Mouse (Mus musculus): ENCODE results near the gene Phb.
A peak's percentile ranks its signal among the peaks of the same experiment; 100 is the strongest.
"Not testable (repeated sequence)": the region's sequence is repeated elsewhere in the genome, so short reads cannot be mapped to it uniquely, and the experiment has no call there.

Phb gene

DNA sequence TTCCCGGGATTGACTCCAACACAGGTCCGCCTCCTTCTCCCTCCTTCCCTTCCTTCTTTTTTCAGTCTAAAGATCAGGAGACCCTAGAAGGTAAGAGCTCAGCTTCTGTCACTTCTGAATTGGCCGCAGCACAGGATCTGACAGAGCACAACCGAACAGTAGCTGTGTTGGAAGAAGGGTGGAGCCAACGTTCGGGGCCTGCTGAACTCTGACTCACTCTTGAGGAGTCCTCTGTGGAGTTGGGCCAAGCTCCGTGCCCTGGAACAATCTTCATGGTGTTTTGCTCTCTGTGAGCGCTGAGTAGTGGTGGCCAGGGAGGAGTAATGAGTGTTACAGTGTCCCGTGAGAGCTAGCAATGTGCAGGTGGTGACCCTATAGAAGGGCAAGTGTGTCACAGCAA is 15.8 kb upstream of the Phb start:
- DNase-seq (ENCODE audit: low spot score), result no peak

GRCm38 (mm10) chr11:95657449-95657848 is 9.3 kb upstream of the Phb start:
- DNase-seq (ENCODE audit: low spot score), result no peak

DNA sequence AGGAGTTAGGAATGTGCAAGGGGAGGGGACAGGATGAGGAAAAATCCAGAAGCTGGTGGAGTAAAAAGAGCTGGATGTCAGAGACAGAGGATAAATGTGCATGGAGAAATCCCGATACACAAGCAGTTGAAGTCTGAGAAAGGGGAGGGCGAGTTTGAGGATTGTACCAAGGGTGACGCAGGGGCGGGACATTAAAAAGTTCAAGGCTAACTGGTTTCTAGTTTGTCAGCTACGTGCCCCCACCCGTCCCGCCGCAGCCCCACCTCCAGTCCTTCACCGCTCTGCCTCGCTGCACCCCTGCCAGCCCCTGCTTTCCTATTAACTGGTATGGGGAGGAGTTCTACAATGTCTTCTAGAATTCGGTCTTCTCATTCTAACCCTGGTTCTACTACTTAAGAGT is 420 bp downstream of the Phb start:
- peak; percentile 27 for DNase-seq (ENCODE audit: low spot score)

GRCm38 (mm10) chr11:95668086-95668485 is 1.3 kb downstream of the Phb start:
- not testable (repeated sequence) for DNase-seq (ENCODE audit: low spot score)

DNA sequence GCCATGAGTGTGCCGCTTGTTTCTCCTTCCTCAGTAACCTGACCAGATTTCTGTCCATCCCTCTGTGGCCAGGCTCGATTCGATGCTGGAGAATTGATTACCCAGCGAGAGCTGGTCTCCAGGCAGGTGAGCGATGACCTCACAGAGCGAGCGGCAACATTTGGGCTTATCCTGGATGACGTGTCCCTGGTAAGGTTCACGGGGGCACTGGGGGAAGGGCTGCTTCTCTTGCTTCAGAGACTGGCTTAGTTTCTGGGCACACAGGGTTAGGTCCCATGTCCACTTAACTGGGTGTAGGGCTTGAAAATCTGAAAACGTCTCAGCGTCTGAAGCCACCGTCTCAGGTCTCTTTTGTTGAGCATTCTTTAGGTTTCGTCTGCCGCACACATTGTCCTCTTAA is 8.7 kb downstream of the Phb start:
- no peak for DNase-seq (ENCODE audit: low spot score)

GRCm38 (mm10) chr11:95676307-95676706 is 9.6 kb downstream of the Phb start:
- DNase-seq (ENCODE audit: low spot score), result no peak

GRCm38 (mm10) chr11:95677925-95678701 is 11.4 kb downstream of the Phb start:
- no peak for DNase-seq (ENCODE audit: low spot score)

- DNase-seq (ENCODE audit: low spot score), result no peak
Measured at GRCm38 (mm10) chr11:95681995-95682601, 15.3 kb downstream of the Phb start.

- DNase-seq (ENCODE audit: low spot score), result no peak
Measured at GRCm38 (mm10) chr11:95682946-95683345, 16.2 kb downstream of the Phb start.

GRCm38 (mm10) chr11:95686031-95686430 is 19.3 kb downstream of the Phb start:
- peak; percentile 54 for DNase-seq (ENCODE audit: low spot score)

DNA sequence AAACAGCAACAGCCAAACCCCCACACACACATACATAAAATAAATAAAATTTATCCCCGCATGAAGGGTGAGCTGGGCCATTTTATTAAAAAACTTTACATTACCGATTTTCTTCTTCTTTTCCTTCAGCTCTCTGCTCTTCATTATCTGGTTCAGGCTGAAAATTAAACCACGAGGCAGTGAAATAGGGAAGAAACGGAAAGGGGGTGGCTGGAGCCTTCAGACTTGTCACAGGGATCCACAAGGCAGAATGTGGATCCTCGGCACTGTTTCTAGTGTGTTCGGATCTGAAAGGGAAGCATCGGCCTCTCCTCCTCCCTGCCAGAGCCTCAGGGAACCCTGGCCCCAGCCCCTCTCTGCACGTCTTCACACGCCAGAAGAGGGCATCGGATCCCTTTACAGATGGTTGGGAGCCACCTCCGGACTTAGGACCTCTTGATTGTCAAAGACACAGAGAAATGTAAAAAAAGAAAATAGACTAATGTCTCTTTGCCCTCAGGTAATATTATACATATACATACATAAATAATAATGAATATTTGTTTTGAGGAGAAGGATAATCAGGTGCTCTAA is 20.4 kb downstream of the Phb start:
- DNase-seq (ENCODE audit: low spot score), result no peak

- peak; percentile 50 for DNase-seq (ENCODE audit: low spot score)
Measured at GRCm38 (mm10) chr11:95688515-95688914, 21.8 kb downstream of the Phb start.

DNA sequence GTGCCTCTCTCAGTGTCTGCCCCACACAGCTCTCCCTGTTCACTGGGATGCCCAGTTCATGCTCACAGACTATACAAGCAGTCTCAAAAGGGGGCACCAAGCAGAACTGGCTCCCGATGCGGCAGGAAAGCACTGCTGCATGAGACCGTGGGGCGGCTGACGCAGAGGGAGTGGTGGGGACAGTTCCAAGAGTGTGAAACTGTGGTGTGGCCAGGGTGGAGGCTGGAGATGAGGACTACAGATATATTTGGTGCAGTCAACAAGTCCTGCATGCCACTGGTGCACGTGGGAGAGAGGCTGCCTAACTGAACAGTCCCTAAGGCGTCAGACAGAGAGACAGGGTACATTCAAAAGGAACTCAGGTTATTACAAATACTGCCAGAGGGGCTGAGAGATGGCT is 22.2 kb downstream of the Phb start:
- peak; percentile 48 for DNase-seq (ENCODE audit: low spot score)

DNA sequence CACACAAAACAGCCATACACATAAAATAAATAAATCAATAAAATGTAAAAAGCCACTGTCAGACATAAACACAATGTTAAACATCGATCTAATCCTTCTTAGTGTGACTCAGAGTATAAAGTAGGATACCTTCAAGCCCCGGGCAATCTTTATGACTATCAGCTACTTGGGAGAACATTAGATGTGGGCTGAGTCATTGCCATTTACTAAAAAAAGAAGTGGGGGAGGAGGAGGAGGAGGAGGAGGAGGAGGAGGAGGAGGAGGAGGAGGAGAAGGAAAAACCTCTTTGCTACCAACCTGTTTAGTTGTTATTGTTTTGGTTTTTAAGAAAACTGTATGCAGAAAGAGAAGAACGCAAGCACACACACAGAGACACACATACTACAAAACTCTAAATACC is 22.8 kb downstream of the Phb start:
- no peak for DNase-seq (ENCODE audit: low spot score)

DNA sequence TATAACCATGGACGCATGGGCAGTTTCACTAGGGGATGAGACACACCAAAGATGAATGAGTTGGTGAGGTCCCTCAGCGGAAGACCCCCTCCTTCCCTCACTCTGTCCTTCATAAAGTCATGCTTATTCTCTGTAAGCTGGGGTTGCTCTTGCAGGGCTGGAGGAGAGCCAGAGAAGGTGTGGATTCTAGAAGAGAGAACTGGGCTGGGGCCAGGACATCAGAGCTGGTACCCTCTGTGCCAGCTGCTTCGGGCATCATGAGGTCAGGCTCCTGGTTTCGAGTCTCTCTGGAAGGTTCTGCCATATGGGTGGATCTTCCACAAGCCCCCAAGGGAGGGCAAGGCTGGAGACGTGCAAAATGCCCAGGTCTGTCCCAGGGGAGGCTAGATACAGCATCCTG is 31.8 kb downstream of the Phb start:
- no peak for DNase-seq (ENCODE audit: low spot score)

DNA sequence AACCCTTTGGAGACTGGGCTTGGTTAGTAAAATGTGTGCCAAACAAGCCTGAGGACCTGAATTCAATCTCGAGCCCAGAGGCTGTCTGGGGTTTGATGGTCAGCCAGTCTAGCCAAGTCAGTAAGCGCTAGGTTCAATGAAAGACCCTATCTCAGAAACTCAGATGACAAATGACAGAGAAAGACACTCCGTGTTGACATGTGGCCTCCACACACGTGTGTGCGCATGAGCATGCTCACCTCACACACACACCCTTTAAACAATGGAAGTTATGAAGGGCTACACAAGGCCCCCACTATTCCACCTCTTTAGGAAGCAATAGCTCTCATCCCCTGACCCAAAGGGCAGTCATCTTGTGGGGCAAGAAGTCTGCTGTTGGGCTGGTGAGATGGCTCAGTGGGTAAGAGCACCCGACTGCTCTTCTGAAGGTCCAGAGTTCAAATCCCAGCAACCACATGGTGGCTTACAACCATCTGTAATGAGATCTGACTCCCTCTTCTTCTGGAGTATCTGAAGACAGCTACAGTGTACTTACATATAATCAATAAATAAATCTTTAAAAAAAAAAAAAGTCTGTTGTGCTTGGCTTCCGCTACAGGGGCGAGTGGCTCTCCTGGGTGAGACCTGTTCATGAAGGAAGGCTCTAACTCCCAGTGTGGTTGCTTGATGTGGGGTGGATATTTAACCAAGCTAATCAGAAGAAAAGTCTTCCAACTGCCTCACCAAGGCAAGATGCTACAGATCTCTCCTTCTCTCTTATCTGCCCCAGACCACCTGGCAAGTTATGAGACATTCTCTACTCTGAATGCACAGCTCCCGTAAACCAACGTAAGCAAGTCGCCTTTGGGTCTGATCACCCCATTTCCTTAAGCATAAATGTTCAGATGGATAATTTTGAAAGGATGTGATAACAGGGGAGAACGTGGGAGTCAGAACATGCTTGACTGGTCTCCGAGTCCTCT is 34.3 kb downstream of the Phb start:
- DNase-seq (ENCODE audit: low spot score), result no peak

- no peak for DNase-seq (ENCODE audit: low spot score)
Measured at GRCm38 (mm10) chr11:95704032-95704969, 37.5 kb downstream of the Phb start.

- no peak for DNase-seq (ENCODE audit: low spot score)
Measured at GRCm38 (mm10) chr11:95704970-95705330, 38.2 kb downstream of the Phb start.

DNA sequence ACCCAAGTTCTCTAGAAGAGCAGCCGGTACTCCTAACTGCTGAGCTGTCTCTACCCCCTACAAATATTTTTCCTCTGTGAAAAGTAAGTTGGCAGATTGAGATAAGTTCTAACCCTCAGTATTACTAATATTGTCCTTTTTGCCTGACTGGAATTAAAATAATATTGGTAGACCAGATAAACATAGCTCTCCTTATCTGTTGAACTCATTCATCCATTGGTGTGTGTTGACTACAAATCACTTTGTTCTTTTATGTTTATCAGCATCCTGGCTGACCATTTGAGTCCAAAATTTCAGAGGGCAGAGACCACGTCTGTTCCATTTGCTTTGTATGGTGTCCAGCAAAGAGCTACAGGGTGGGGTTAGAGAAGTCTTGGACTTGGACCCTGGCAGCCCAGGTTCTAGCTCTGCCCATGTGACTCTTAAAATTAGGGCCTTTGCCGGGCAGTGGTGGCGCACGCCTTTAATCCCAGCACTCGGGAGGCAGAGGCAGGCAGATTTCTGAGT is 42.8 kb downstream of the Phb start:
- DNase-seq (ENCODE audit: low spot score), result no peak

DNA sequence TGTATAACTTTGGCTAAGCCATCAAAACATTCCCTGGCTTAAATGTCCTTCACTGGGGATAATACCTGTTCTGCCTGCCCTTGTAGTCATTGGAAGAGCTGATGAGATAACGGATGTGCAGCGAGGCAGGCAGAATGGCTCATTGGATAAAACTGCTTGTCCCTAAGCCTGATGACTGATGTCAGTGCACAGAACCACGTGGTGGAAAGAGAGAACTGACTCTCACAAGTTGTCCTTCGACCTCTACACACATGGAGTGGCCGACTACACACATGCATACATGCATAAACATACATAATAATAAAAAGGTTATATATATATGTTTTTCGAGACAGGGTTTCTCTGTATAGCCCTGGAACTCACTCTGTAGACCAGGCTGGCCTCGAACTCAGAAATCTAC is 43.7 kb downstream of the Phb start:
- no peak for DNase-seq (ENCODE audit: low spot score)

GRCm38 (mm10) chr11:95712085-95712562 is 45.4 kb downstream of the Phb start:
- DNase-seq (ENCODE audit: low spot score), result no peak

All from spleen, adult 12 weeks (tissue).